Mouse (Mus musculus) liver, embryonic 16.5 days (tissue): ENCODE measurements around the gene Anks1. TPM values are rescaled to one million over a fixed set of nuclear protein-coding genes. Genes with fewer than 3 reads are reported as not detected.
A peak's percentile ranks its signal among the peaks of the same experiment; 100 is the strongest.
"Not testable (repeated sequence)": the region's sequence is repeated elsewhere in the genome, so short reads cannot be mapped to it uniquely, and the experiment has no call there.

Experiments used
- ATAC-seq: fragments of 200-750 bp; cut with Nextera tagmentation; 2 replicates; pipeline ENCODE4 v1.8.0; 2017; ENCODE audit warnings: low read depth, mild to moderate bottlenecking, moderate number of reproducible peaks, moderate library complexity
- H3K27ac ChIP-seq: fragments of 300-500 bp; sonication (generic); 2 replicates; pipeline ENCODE4 v1.5.1; 2014; ENCODE audit warnings: mild to moderate bottlenecking, low read length
- H3K27me3 ChIP-seq: fragments of 300-500 bp; sonication (generic); 2 replicates; pipeline ENCODE4 v1.6.1; 2014; ENCODE audit warnings: low read depth, low read length, mixed read lengths; ENCODE audit not compliant: control insufficient read depth, insufficient read depth
- H3K36me3 ChIP-seq: fragments of 300-500 bp; sonication (generic); 2 replicates; pipeline ENCODE4 v1.6.1; 2014; ENCODE audit warnings: mild to moderate bottlenecking; ENCODE audit not compliant: control insufficient read depth, insufficient read depth
- H3K4me1 ChIP-seq: fragments of 300-500 bp; sonication (generic); 2 replicates; pipeline ENCODE4 v1.6.1; 2014; ENCODE audit warnings: low read depth, low read length, mixed read lengths; ENCODE audit not compliant: control insufficient read depth
- H3K4me2 ChIP-seq: fragments of 300-500 bp; sonication (generic); 2 replicates; pipeline ENCODE4 v1.6.1; 2014; ENCODE audit warnings: low read depth, low read length, mixed read lengths
- H3K4me3 ChIP-seq: fragments of 300-500 bp; sonication (generic); 2 replicates; pipeline ENCODE4 v1.5.1; 2014; ENCODE audit warnings: low read depth, mild to moderate bottlenecking, low read length
- H3K9ac ChIP-seq: fragments of 300-500 bp; sonication (generic); 2 replicates; pipeline ENCODE4 v1.6.1; 2014; ENCODE audit warnings: low read depth, low read length
- H3K9me3 ChIP-seq: fragments of 300-500 bp; sonication (generic); replicated peaks from 2 replicates; pipeline ENCODE4 v1.6.1; 2016; ENCODE audit warnings: low read length; ENCODE audit not compliant: control insufficient read depth
- WGBS: fragments of 180-500 bp; shearing (Covaris S2); extraction: QIAGEN DNeasy Blood & Tissue Kit; methylation state at CpG from one replicate; pipeline ENCODE4 v1.1.7; 2014; ENCODE audit not compliant: insufficient replicate concordance; 5-methylcytosine and 5-hydroxymethylcytosine counted together
- polyA plus RNA-seq: library from polyadenylated mRNA; unstranded; fragments of >200 nt; fragmentation: Nextera tagmentation; extraction: Ambion mirVana; gene quantifications from 2 replicates; pipeline ENCODE4 v1.2.1, GENCODE M21; 2015

Anks1 gene
- polyA plus RNA-seq, 1 experiment from 2014 or later = 4.4 TPM

DNA sequence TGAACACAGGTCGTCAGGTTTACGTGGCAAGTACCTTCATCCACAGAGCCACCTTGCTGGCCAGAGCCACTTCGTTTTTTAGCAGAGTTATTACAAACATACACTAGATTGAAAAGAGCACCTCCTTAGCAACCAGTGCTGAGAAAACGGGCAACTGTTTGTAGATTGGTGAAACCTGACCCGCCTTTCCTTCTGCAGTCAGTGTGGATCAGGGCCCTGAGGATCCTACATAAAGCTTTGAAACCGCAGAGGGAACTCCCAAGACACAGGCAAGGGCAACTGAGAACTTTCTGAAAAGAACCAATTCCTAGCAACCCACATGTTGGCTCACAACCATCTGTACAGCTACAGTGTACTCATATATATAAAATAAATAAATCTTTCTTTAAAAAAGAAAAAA, 44.0 kb downstream of the Anks1 start:
- no peak overlapping the region for H3K27ac ChIP-seq
- WGBS = 61% methylated on average over 6 of the region's 6 CpGs
- ATAC-seq = no peak
- H3K4me3 ChIP-seq = no peak overlapping the region
- H3K4me1 ChIP-seq = no peaks in the 10 kb centered on the region; the same call in 1 of the 2 replicates
- no peak overlapping the region for H3K4me2 ChIP-seq
- H3K9ac ChIP-seq = no peak overlapping the region
- H3K27me3 ChIP-seq = no peaks in the 10 kb centered on the region
- H3K36me3 ChIP-seq = no peaks in the 10 kb centered on the region
- H3K9me3 ChIP-seq = no peaks in the 10 kb centered on the region

DNA sequence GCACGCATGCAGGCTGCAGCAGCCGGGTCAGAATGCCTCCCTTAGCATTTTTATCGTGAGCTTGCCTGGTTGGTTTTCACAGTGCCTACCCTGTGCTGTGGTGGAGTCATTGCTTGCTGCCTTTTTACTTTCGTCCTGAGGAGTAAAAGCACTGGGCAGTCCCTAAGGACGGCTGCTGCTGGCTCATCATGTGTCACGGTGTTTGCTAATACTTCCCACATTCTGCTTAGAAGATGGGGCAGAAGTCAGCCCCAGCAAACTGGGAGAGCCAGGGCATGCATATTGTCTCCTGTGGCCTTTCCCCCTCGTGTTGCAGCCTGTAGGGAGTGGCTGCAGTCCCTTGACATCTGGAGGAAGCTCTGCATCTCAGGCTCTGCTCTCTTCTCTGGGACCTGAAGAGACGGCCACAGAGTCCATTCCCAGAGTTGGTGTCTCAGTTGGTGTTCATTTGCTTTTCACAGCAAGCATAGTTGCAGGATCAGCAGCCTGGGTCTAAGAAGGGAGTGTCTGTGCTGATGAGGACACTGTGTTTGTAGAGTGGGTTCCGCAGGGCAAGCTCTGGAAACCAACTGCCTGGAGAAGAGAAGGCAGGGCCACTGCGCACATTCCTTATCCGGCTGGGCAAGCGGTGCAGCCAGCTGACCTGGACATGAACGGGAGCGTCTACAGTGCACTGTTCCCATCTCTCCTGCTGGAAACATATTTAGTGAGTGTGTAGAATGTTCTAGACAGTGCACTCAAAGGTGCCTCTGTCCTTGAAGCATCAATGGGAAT, 45.7 kb downstream of the Anks1 start:
- Histone ChIP-seq H3K36me3 (no peaks in the 10 kb centered on the region), H3K9ac (no peak overlapping the region), H3K27me3 (no peaks in the 10 kb centered on the region), H3K4me3 (no peak overlapping the region), H3K4me2 (no peak overlapping the region), H3K27ac (no peak overlapping the region), H3K9me3 (no peaks in the 10 kb centered on the region), H3K4me1 (no peaks in the 10 kb centered on the region; the same call in 1 of the 2 replicates)
- no peak for ATAC-seq
- WGBS = 58% methylated on average over 14 of the region's 14 CpGs

DNA sequence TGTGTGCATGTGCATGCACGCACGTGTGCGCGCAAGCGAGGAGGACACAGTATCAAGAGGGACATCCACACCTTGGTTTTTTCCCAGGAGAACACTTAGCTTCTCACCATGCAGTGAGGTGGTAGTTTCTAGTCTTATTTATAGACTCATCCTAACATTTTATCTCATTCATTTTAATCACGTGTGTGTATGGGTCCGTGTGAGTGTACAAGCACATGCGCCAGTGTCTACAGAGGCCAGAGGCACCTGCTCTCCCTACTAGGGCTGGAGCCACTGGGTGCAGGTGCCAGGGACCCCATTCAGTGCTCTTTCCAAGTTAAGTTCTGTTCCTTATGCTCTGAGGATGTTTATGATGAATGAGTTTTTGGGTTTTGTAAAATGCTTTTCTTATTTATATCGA, 48.5 kb downstream of the Anks1 start:
- ATAC-seq = no peak
- Histone ChIP-seq H3K27me3 (no peaks in the 10 kb centered on the region), H3K36me3 (no peaks in the 10 kb centered on the region), H3K4me3 (no peak overlapping the region), H3K4me2 (no peak overlapping the region), H3K9me3 (no peaks in the 10 kb centered on the region), H3K27ac (no peak overlapping the region), H3K9ac (no peak overlapping the region), H3K4me1 (no peaks in the 10 kb centered on the region; the same call in 1 of the 2 replicates)
- 88% methylated on average over 9 of the region's 9 CpGs for WGBS

DNA sequence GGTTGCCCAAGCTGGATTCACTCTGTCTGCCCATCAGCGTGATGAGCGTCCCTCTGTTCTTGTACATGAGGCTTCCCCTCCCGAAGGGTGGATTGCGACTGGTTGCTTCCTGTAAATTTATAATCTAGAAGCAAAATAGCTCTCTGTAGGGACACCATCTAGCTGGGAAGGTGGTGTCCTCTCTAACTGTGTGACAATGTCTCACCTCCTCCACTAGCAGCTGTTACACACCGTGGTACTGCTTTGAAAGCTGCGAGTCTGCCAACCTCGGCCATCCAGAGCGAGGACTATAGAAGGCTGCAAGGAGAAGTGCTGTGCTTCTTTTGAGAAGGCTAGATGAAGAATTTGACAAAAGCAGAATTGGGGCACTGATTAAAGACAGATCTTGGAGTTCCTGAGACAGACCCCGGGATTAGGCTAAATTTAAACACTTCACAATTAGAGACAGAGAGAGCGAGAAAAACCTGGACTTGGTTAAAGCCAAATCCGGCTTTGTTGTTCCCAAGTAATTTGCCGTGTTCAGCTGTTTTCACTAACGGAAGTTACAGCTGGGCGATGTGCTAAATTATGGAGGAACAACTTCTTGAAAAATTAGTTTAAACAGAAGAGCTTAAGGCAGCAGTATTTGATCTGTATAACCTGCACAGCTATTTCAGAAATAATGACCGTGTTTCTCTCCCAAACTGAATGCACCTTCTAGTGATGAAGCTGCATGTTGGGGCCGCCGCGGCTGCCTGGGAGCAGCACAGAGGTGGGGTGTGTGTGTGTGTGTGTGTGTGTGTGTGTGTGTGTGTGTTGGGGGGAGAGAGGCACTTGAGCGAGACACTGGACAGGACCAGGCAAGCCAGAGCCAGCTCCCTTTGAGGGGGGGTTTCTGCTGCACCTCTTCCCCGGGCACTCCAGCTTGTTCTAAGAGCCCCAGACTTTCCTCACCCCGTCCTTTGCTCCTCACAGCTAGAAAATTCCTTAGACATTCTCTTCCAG, 51.3 kb downstream of the Anks1 start:
- Histone ChIP-seq H3K27me3 (no peaks in the 10 kb centered on the region), H3K36me3 (no peaks in the 10 kb centered on the region)
- WGBS = 74% methylated on average over 21 of the region's 21 CpGs

DNA sequence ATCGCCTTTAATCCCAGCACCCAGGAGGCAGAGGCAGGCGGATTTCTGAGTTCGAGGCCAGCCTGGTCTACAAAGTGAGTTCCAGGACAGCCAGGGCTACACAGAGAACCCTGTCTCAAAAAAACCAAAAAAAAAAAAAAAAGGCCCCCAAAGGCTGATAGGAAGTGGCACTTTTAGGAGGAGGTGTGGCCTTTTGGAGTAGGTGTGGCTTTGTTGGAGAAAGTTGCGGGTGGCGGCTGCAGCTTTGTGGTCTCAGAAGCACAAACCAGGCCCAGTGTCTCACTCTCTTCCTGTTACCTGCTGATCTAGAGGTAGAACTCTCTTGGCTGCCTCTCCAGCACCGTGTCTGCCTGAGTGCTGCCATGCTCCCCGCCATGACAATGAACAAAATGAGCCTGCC, 54.0 kb downstream of the Anks1 start:
- not testable (repeated sequence) for ATAC-seq

More for the DNA sequence above, 51.3 kb downstream of the Anks1 start:
- Histone ChIP-seq H3K9me3 (no peaks in the 10 kb centered on the region), H3K4me3 (no peak overlapping the region), H3K27ac (no peak overlapping the region), H3K4me1 (no peaks in the 10 kb centered on the region; the same call in 1 of the 2 replicates), H3K9ac (no peak overlapping the region), H3K4me2 (no peak overlapping the region)
- ATAC-seq = no peak

DNA sequence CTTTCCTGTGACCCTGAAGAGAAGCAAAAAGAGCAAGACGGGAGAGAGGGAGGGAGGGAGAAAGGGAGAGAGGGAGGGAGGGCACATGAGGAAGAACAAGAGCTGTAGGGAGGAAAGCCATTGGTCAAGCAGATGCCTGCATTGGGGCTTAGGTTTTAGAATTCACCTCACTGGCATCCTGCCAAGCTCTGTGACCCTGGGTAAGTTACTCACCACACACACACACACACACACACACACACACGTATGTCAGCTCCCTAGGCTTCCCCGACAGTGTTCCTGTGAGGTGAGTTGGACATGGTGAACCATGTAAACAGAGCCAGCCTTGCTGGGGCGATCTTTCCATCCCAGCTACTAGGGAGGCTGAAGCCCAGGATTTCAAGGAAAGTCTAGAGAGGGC, 55.5 kb downstream of the Anks1 start:
- Histone ChIP-seq H3K9me3 (no peaks in the 10 kb centered on the region), H3K4me3 (no peak overlapping the region), H3K4me2 (no peak overlapping the region), H3K27me3 (no peaks in the 10 kb centered on the region), H3K4me1 (no peaks in the 10 kb centered on the region; the same call in 1 of the 2 replicates), H3K36me3 (no peaks in the 10 kb centered on the region), H3K27ac (no peak overlapping the region), H3K9ac (no peak overlapping the region)
- 45% methylated on average over 4 of the region's 4 CpGs for WGBS
- ATAC-seq = peak; percentile 49

More for the DNA sequence above, 54.0 kb downstream of the Anks1 start:
- H3K4me1 ChIP-seq, H3K9ac ChIP-seq, H3K4me3 ChIP-seq, H3K27me3 ChIP-seq, H3K27ac ChIP-seq, H3K9me3 ChIP-seq, H3K4me2 ChIP-seq, H3K36me3 ChIP-seq: not testable (repeated sequence)
- WGBS = 66% methylated on average over 7 of the region's 7 CpGs

DNA sequence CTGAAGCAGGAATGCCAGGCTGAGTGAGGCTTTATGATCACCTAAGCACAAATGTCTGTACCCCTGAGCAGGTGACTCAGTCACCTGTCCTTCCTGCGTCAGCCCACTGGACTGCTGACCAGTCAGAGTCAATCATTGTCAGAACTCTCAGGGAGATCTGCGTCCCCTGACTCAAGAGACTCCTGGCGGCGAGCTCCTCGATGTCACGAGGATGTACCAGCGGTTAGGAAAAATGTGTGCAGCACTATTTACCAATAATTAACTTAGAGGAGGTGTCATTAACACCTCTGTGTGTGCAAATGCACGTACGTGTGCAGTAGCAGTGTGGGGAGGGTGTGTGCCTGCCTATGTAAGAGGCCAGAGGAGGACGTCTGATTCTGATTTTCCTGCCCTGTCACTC, 56.2 kb downstream of the Anks1 start:
- Histone ChIP-seq H3K4me2 (no peak overlapping the region), H3K27ac (no peak overlapping the region), H3K4me3 (no peak overlapping the region), H3K27me3 (no peaks in the 10 kb centered on the region), H3K4me1 (no peaks in the 10 kb centered on the region; the same call in 1 of the 2 replicates), H3K9ac (no peak overlapping the region), H3K9me3 (no peaks in the 10 kb centered on the region), H3K36me3 (no peaks in the 10 kb centered on the region)
- peak; percentile 64 for ATAC-seq
- WGBS = 75% methylated on average over 10 of the region's 10 CpGs

DNA sequence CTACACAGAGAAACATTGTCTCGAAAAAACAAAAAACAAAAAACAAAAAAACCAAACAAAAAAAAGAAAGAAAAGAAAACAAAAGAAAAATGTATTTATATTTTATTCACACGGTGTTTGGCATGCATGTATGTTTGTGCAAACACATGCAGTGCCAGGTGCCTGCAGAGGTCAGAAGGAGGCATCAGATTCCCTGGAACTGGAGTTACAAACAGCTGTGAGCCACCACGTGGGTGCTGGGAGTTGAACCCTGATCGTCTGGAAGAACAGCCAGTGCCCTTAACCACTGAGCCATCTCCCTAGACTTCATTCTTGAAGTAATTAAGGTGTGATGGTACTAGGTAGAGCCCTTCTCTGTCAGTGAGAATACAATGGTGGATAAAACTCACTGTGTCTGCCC, 57.0 kb downstream of the Anks1 start:
- Histone ChIP-seq H3K4me2 (no peak overlapping the region), H3K4me3 (no peak overlapping the region), H3K9ac (no peak overlapping the region), H3K4me1 (no peaks in the 10 kb centered on the region; the same call in 1 of the 2 replicates), H3K27me3 (no peaks in the 10 kb centered on the region), H3K36me3 (no peaks in the 10 kb centered on the region), H3K27ac (no peak overlapping the region), H3K9me3 (no peaks in the 10 kb centered on the region)
- ATAC-seq = no peak
- 57% methylated on average over 4 of the region's 4 CpGs for WGBS
